Mouse (Mus musculus): ENCODE measurements around the gene Sp3.
"Not testable (repeated sequence)": the region's sequence is repeated elsewhere in the genome, so short reads cannot be mapped to it uniquely, and the experiment has no call there.

Sp3 gene

GRCm38 (mm10) chr2:72908191-72908910 is 71.9 kb downstream of the Sp3 start:
- ChIA-PET POLR2A (interaction anchor here in 1 of 4 experiments (0.6 to 1.4 kb wide), 4 partner anchors 31 to 371 kb away, joined by 3 to 7 read pairs (median 6); no protein-coding TSS in a partner anchor), CTCF (interaction anchor here in 1 of 4 experiments (0.6 kb wide), 1 partner anchor 543 kb away, joined by 3 read pairs; no protein-coding TSS in a partner anchor)

GRCm38 (mm10) chr2:72906745-72907144 is 73.5 kb downstream of the Sp3 start:
- CTCF ChIA-PET: no interaction called here
- POLR2A ChIA-PET: interaction anchor here in 2 of 4 experiments (0.5 to 0.9 kb wide), 5 partner anchors 23 to 883 kb away, joined by 3 to 4 read pairs (median 3); no protein-coding TSS in a partner anchor

GRCm38 (mm10) chr2:72902816-72903680 is 77.2 kb downstream of the Sp3 start:
- CTCF ChIA-PET: not testable (repeated sequence)
- POLR2A ChIA-PET: interaction anchor here in 2 of 4 experiments (0.6 to 1.0 kb wide), 2 partner anchors 66 to 321 kb away, joined by 3 read pairs; no protein-coding TSS in a partner anchor

- ChIA-PET POLR2A (interaction anchor here in 1 of 4 experiments (0.6 to 1.0 kb wide), 3 partner anchors 20 to 1762 kb away, joined by 3 read pairs; no protein-coding TSS in a partner anchor), CTCF (interaction anchor here in 1 of 4 experiments (0.5 kb wide), 1 partner anchor 177 kb away, joined by 3 read pairs; no protein-coding TSS in a partner anchor)
Measured at GRCm38 (mm10) chr2:72898782-72899305, 81.4 kb downstream of the Sp3 start.

GRCm38 (mm10) chr2:72898094-72898781 is 82.0 kb downstream of the Sp3 start:
- ChIA-PET POLR2A (interaction anchor here in 1 of 4 experiments (0.6 to 1.0 kb wide), 3 partner anchors 19 to 1761 kb away, joined by 3 read pairs; no protein-coding TSS in a partner anchor), CTCF (interaction anchor here in 1 of 4 experiments (0.5 kb wide), 1 partner anchor 177 kb away, joined by 3 read pairs; no protein-coding TSS in a partner anchor)

GRCm38 (mm10) chr2:72889806-72890205 is 90.4 kb downstream of the Sp3 start:
- CTCF ChIA-PET: no interaction called here
- POLR2A ChIA-PET: no interaction called here

Measured in embryonic stem cell, embryonic (primary cell).